Mouse (Mus musculus) limb, embryonic 14.5 days (tissue): ENCODE results near the gene Tmprss12. TPM values are rescaled to one million over a fixed set of nuclear protein-coding genes. Genes with fewer than 3 reads are reported as not detected.
"Not testable (repeated sequence)": the region's sequence is repeated elsewhere in the genome, so short reads cannot be mapped to it uniquely, and the experiment has no call there.

Experiments used
- ATAC-seq: fragments of 200-750 bp; cut with Nextera tagmentation; 2 replicates; pipeline ENCODE4 v1.8.0; 2017; ENCODE audit warnings: low read depth, moderate number of reproducible peaks, moderate TSS enrichment; ENCODE audit not compliant: low FRiP score
- DNase-seq: peaks from one replicate; pipeline ENCODE4 v3.0.0-alpha.2; 2015; ENCODE audit warnings: low spot score
- H3K27ac ChIP-seq: fragments of 300-500 bp; sonication (generic); replicated peaks from 2 replicates; pipeline ENCODE4 v1.5.1; 2014; ENCODE audit warnings: low read depth, mild to moderate bottlenecking, low read length, moderate library complexity, mixed read lengths
- H3K27me3 ChIP-seq: fragments of 300-500 bp; sonication (generic); 2 replicates; pipeline ENCODE4 v1.6.1; 2014; ENCODE audit warnings: low read length, mixed read lengths; ENCODE audit not compliant: control insufficient read depth, insufficient read depth
- H3K36me3 ChIP-seq: fragments of 300-500 bp; sonication (generic); 2 replicates; pipeline ENCODE4 v1.6.1; 2014; ENCODE audit warnings: mild to moderate bottlenecking, low read length, moderate library complexity, mixed read lengths; ENCODE audit not compliant: control insufficient read depth, insufficient read depth
- H3K4me1 ChIP-seq: fragments of 300-500 bp; sonication (generic); 2 replicates; pipeline ENCODE4 v1.6.1; 2014; ENCODE audit warnings: antibody characterized with exemption, low read length, mixed read lengths; ENCODE audit not compliant: control insufficient read depth, insufficient read depth
- H3K4me2 ChIP-seq: fragments of 300-500 bp; sonication (generic); replicated peaks from 2 replicates; pipeline ENCODE4 v1.6.1; 2014; ENCODE audit warnings: low read depth, mild to moderate bottlenecking, low read length, moderate library complexity; ENCODE audit not compliant: severe bottlenecking
- H3K4me3 ChIP-seq: fragments of 300-500 bp; sonication (generic); replicated peaks from 2 replicates; pipeline ENCODE4 v1.5.1; 2014; ENCODE audit warnings: low read length
- H3K9ac ChIP-seq: fragments of 300-500 bp; sonication (generic); 2 replicates; pipeline ENCODE4 v1.6.1; 2014; ENCODE audit warnings: mild to moderate bottlenecking, low read depth, low read length, moderate library complexity; ENCODE audit not compliant: severe bottlenecking
- H3K9me3 ChIP-seq: fragments of 300-500 bp; sonication (generic); 2 replicates; pipeline ENCODE4 v1.6.1; 2016; ENCODE audit warnings: low read length; ENCODE audit not compliant: control insufficient read depth
- POLR2A ChIP-seq: fragments of 200-500 bp; IDR thresholded peaks from 2 replicates; pipeline ENCODE4 v1.8.0; 2012; ENCODE audit warnings: inconsistent platforms, mild to moderate bottlenecking, moderate library complexity, borderline replicate concordance; ENCODE audit not compliant: insufficient read depth, insufficient read length; ENCODE audit errors: extremely low read depth
- WGBS: fragments of 180-500 bp; shearing (Covaris S2); extraction: QIAGEN DNeasy Blood & Tissue Kit; methylation state at CpG from one replicate; pipeline ENCODE4 v1.1.7; 2014; 5-methylcytosine and 5-hydroxymethylcytosine counted together
- polyA plus RNA-seq, 2 experiments: library from polyadenylated mRNA; depleted of rRNA in 1 of 2; stranded (reverse) in 1 of 2; unstranded in 1 of 2; fragments of >200 nt; fragmentation: Nextera tagmentation in 1 of 2; extraction: Ambion mirVana in 1 of 2; gene quantifications; 2 replicates each; pipeline versions ENCODE4 v1.2.1 to v1.2.3; 2012 to 2014

Tmprss12 gene
- polyA plus RNA-seq, 2 experiments: not detected

DNA sequence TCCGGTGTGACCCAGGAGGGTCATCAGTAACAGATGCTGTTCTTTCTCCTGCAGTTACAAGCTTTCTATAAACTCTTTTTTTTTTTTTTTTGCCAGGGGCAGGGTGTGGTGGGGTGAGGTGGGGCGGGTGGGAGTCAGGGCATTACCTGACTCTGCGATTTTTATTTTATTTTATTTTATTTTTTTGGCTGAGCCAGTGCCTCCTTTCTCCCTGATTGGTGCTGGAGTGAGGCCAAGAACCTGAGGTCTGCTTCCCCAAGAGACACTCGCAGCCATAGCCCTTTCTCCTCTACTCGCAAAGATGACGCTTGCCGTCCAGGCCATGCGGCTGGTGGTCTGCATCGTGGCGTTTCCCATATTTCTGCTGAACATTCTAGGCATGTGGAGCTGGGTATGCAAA, 54.0 kb downstream of the Tmprss12 start, which contains the start of gene Mettl7a3:
Mettl7a3 (plus strand) TSS at position 301 of the 400 bp plus-strand sequence.
- H3K9ac ChIP-seq: no peak within 1 kb of the TSS
- no peak within 1 kb of the TSS for H3K4me3 ChIP-seq
- WGBS: 40% methylated on average over 10 of the region's 10 CpGs
- H3K9me3 ChIP-seq: no peaks in the 10 kb centered on the region
- H3K27ac ChIP-seq: no peak within 1 kb of the TSS
- no peaks in the 10 kb centered on the region for H3K27me3 ChIP-seq
- no peak for ATAC-seq
- no peaks in the 10 kb centered on the region for H3K36me3 ChIP-seq
- no peak for DNase-seq
- no peak for TF ChIP-seq POLR2A
- H3K4me1 ChIP-seq: no peaks in the 10 kb centered on the region
- H3K4me2 ChIP-seq: no peak within 1 kb of the TSS

DNA sequence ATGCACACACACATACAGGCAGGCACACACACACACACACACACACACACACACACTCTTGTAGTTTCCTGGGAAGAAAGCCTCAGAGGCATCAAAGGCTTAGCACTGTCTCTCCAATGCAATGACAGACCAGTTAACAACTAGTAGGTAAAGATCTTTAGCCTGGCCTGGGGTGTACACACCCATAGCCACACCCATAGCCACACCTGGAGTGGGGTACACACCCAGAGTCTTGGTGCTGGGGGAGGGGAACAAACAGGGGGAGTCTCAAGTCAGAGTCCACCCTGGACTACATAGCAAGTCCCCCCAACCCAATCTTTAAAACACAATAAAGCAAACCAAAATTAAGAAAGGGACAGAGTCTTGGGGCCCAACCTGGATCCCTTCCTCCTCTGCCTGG, 56.7 kb downstream of the Tmprss12 start:
- not testable (repeated sequence) for H3K36me3 ChIP-seq, H3K4me2 ChIP-seq, H3K27me3 ChIP-seq, ATAC-seq, H3K9ac ChIP-seq, H3K4me3 ChIP-seq, H3K4me1 ChIP-seq, H3K9me3 ChIP-seq, DNase-seq, H3K27ac ChIP-seq

DNA sequence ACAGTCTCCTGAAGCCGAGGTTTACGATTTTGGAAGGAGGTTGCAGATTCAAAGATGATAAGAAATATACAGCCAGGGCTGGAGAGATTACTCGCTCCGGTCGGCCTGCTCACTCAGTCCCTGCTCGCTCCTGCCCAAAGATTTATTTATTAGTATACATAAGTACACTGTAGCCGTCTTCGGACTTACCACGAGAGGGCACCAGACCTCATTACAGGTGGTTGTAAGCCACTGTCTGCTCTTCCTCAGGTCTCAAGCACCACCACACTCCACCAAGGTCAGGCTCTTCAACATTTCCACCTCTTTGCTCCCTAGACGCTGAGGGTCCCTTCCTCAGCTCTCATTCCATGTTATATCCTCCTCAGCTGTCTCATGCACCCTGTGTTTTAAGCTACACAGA, 57.2 kb downstream of the Tmprss12 start:
- H3K36me3 ChIP-seq, H3K4me3 ChIP-seq, H3K4me2 ChIP-seq, DNase-seq, H3K9ac ChIP-seq, ATAC-seq, H3K27ac ChIP-seq, H3K4me1 ChIP-seq, H3K27me3 ChIP-seq, H3K9me3 ChIP-seq: not testable (repeated sequence)
- 32% methylated on average over 7 of the region's 10 CpGs for WGBS

DNA sequence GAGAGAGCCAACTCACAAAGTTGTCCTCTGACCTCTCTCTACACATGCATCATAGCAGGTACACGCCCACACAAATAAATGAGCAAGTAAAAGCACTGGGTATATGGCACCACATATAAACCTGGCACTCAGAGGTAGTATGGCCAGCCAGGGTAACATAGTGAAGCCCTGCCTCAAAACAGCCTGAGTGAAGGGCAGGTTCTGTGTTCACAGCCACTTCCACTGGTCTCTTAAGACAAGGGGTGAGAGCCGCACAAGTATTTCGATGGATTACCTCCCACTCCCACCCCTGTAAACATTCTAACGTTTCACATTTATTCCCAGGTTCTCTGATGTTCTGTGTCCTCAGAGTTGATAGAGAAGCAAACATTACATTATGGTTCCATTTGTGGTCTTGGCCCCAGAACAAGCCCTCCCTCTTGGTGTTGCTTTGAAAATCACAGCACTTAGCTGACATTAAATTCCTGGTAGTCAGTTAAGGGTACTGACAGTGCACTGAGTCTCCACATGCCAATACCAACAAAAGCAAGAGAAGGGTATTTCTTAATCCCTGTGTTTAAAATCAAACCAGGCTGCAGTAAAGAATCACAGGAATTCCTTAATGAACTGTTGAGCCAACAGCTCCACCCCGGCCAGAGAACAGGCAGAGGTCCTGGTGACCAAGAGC, 60.8 kb downstream of the Tmprss12 start:
- H3K9me3 ChIP-seq, H3K4me1 ChIP-seq, H3K4me3 ChIP-seq, DNase-seq, H3K36me3 ChIP-seq, ATAC-seq, H3K4me2 ChIP-seq, H3K27ac ChIP-seq, H3K27me3 ChIP-seq, H3K9ac ChIP-seq: not testable (repeated sequence)
- WGBS: 49% methylated on average over 4 of the region's 5 CpGs

Other genes with a start within 250 kb of the Tmprss12 start
- gene Dip2b, start 242.2 kb upstream of the Tmprss12 start, polyA plus RNA-seq (2012; rRNA removed): 13.0 and 14.2 TPM in 2 replicates
- gene Dip2b, start 242.2 kb upstream of the Tmprss12 start, polyA plus RNA-seq (2014; fragmentation: Nextera tagmentation; extraction: Ambion mirVana): 15.0 and 16.5 TPM in 2 replicates
- gene Atf1, start 53.0 kb upstream of the Tmprss12 start, polyA plus RNA-seq (2012; rRNA removed): 44.2 and 49.4 TPM in 2 replicates
- 32.8 and 43.1 TPM in 2 replicates for gene Atf1, start 53.0 kb upstream of the Tmprss12 start, polyA plus RNA-seq (2014; fragmentation: Nextera tagmentation; extraction: Ambion mirVana)
- gene Mettl7a1, start 23.3 kb downstream of the Tmprss12 start, polyA plus RNA-seq (2012; rRNA removed): 12.2 and 14.9 TPM in 2 replicates
- 3.0 and 4.1 TPM in 2 replicates for gene Mettl7a1, start 23.3 kb downstream of the Tmprss12 start, polyA plus RNA-seq (2014; fragmentation: Nextera tagmentation; extraction: Ambion mirVana)
- gene Mettl7a3, start 54.1 kb downstream of the Tmprss12 start, polyA plus RNA-seq (2012; rRNA removed): 0.55 and 0.60 TPM in 2 replicates
- gene Mettl7a3, start 54.1 kb downstream of the Tmprss12 start, polyA plus RNA-seq (2014; fragmentation: Nextera tagmentation; extraction: Ambion mirVana): 0.64 and 0.70 TPM in 2 replicates
- gene Methig1, start 72.3 kb downstream of the Tmprss12 start, polyA plus RNA-seq (2012; rRNA removed): 0.05 TPM in 1 of 2 replicates, not detected in the other
- gene Methig1, start 72.3 kb downstream of the Tmprss12 start, polyA plus RNA-seq (2014; fragmentation: Nextera tagmentation; extraction: Ambion mirVana): not detected in 2 replicates
- gene Mettl7a2, start 72.4 kb downstream of the Tmprss12 start, polyA plus RNA-seq (2012; rRNA removed): 0.08 and 0.13 TPM in 2 replicates
- gene Mettl7a2, start 72.4 kb downstream of the Tmprss12 start, polyA plus RNA-seq (2014; fragmentation: Nextera tagmentation; extraction: Ambion mirVana): not detected in 2 replicates
- not detected in 2 replicates for gene Higd1c, start 83.7 kb downstream of the Tmprss12 start, polyA plus RNA-seq (2012; rRNA removed)
- gene Higd1c, start 83.7 kb downstream of the Tmprss12 start, polyA plus RNA-seq (2014; fragmentation: Nextera tagmentation; extraction: Ambion mirVana): not detected in 2 replicates
- 0.03 and 0.04 TPM in 2 replicates for gene Gm5475, start 141.3 kb downstream of the Tmprss12 start, polyA plus RNA-seq (2012; rRNA removed)
- 0.12 TPM in 1 of 2 replicates, not detected in the other for gene Gm5475, start 141.3 kb downstream of the Tmprss12 start, polyA plus RNA-seq (2014; fragmentation: Nextera tagmentation; extraction: Ambion mirVana)
- 30.3 and 41.1 TPM in 2 replicates for gene Slc11a2, start 144.2 kb downstream of the Tmprss12 start, polyA plus RNA-seq (2012; rRNA removed)
- gene Slc11a2, start 144.2 kb downstream of the Tmprss12 start, polyA plus RNA-seq (2014; fragmentation: Nextera tagmentation; extraction: Ambion mirVana): 20.4 TPM in 2 replicates
- gene Letmd1, start 188.2 kb downstream of the Tmprss12 start, polyA plus RNA-seq (2012; rRNA removed): 62.4 and 72.0 TPM in 2 replicates
- gene Letmd1, start 188.2 kb downstream of the Tmprss12 start, polyA plus RNA-seq (2014; fragmentation: Nextera tagmentation; extraction: Ambion mirVana): 27.9 and 29.8 TPM in 2 replicates
- 14.6 and 17.9 TPM in 2 replicates for gene Csrnp2, start 214.7 kb downstream of the Tmprss12 start, polyA plus RNA-seq (2012; rRNA removed)
- 18.2 and 20.8 TPM in 2 replicates for gene Csrnp2, start 214.7 kb downstream of the Tmprss12 start, polyA plus RNA-seq (2014; fragmentation: Nextera tagmentation; extraction: Ambion mirVana)